Mouse (Mus musculus) kidney, adult 2 months (tissue): ENCODE data around the gene Elovl5.

ENCODE experiments used
- CTCF ChIP-seq: fragments of 200-500 bp; conservative IDR thresholded peaks from 2 replicates; pipeline ENCODE4 v1.5.1; 2011; ENCODE audit warnings: low read depth, mild to moderate bottlenecking, control low read depth, low read length, moderate library complexity, mixed read lengths; ENCODE audit not compliant: insufficient read depth, insufficient read length
- POLR2A ChIP-seq: fragments of 200-500 bp; IDR thresholded peaks from one replicate; pipeline ENCODE4 v1.6.1; 2011; ENCODE audit warnings: low read depth, low read length, control low read depth

GRCm38 (mm10) chr9:77967584-77968163 lies 50.5 kb downstream of the Elovl5 start:
- TF ChIP-seq CTCF (no peak), POLR2A (no peak)
